Mouse (Mus musculus) olfactory bulb, adult 2 months (tissue): Measurements from ENCODE around the gene Sdr39u1. TPM values are rescaled to one million over a fixed set of nuclear protein-coding genes. Genes with fewer than 3 reads are reported as not detected.
A peak's percentile ranks its signal among the peaks of the same experiment; 100 is the strongest.

ENCODE experiments used
- H3K27ac ChIP-seq: fragments of 200-500 bp; 2 replicates; pipeline ENCODE4 v1.5.1; 2012; ENCODE audit warnings: low read depth, low read length; ENCODE audit not compliant: insufficient read depth
- H3K4me1 ChIP-seq: fragments of 200-500 bp; 2 replicates; pipeline ENCODE4 v1.6.1; 2012; ENCODE audit warnings: low read length; ENCODE audit not compliant: control insufficient read depth, insufficient read depth
- H3K4me3 ChIP-seq: fragments of 200-500 bp; 2 replicates; pipeline ENCODE4 v1.5.1; 2012; ENCODE audit warnings: mild to moderate bottlenecking, low read depth, low read length, moderate library complexity; ENCODE audit not compliant: insufficient read depth
- CTCF ChIP-seq: fragments of 200-500 bp; IDR thresholded peaks from 2 replicates; pipeline ENCODE4 v1.5.1; 2012; ENCODE audit warnings: low read depth, mild to moderate bottlenecking, low read length, moderate library complexity; ENCODE audit not compliant: insufficient read depth
- POLR2A ChIP-seq: fragments of 200-500 bp; IDR thresholded peaks from 2 replicates; pipeline ENCODE4 v1.6.1; 2012; ENCODE audit warnings: mild to moderate bottlenecking, low read depth, low read length, moderate library complexity; ENCODE audit not compliant: insufficient read depth
- WGBS: fragments of 180-500 bp; shearing (Covaris S2); methylation state at CpG from one replicate; pipeline ENCODE4 v1.1.7; 2018; 5-methylcytosine and 5-hydroxymethylcytosine counted together
- polyA plus RNA-seq: library from polyadenylated mRNA; stranded (reverse); fragments of >200 nt; gene quantifications from 2 replicates; pipeline ENCODE4 v1.2.4, GENCODE M21; 2012; ENCODE audit warnings: low replicate concordance; ENCODE audit not compliant: missing spikeins, insufficient read depth, insufficient read length

Sdr39u1 gene
- polyA plus RNA-seq, 1 experiment = not detected

- TF ChIP-seq CTCF = no peak
- TF ChIP-seq POLR2A = no peak
- H3K4me1 ChIP-seq = no peaks in the 10 kb centered on the region
- WGBS = 91% methylated on average over 7 of the region's 7 CpGs
- no peak overlapping the region for H3K27ac ChIP-seq
- H3K4me3 ChIP-seq = no peak overlapping the region
Observed at GRCm38 (mm10) chr14:55922475-55923232, 22.6 kb upstream of the Sdr39u1 start.

DNA sequence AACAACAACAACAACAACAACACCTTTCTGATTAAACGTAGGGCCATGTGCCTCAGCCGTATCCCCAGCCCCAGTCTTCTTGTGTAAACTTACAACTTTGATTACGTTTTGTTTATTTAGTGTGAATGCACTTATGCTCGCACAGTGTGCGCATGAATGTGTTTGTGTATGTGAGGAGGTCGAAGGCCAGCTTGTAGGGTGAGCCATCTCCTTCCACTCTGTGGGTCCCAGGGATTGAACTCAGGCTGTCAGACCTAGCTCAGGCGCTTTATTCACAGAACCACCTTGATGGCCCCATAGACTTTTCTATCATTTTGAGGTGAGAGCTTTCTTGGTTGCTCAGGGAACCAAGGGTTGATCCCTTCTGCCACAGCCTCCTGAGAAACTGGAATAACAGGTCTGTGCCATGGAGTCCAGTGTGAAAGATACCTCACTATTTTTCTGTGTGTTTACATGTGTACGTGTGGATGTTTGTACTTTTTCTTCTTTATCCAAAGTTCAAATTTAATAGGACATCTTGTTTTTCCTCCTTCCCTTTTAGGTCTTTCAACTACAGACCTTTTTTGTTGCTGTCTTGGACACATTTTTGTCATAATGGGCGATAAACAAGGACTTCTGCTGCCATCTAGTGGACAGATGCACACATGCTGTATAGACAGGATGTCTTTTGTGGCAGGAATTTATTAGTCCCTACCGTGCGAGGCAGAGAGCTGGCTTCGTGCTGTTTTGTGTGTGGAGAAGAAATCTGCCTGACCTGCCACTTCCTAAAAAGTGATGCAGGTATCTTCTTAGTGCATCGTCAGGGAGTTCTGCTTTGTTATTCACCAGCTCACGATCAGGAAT lies 18.4 kb upstream of the Sdr39u1 start:
- Histone ChIP-seq H3K4me3 (no peak overlapping the region), H3K4me1 (no peaks in the 10 kb centered on the region), H3K27ac (no peak overlapping the region)
- TF ChIP-seq CTCF (no peak), POLR2A (no peak)
- WGBS = 43% methylated on average over 14 of the region's 14 CpGs

DNA sequence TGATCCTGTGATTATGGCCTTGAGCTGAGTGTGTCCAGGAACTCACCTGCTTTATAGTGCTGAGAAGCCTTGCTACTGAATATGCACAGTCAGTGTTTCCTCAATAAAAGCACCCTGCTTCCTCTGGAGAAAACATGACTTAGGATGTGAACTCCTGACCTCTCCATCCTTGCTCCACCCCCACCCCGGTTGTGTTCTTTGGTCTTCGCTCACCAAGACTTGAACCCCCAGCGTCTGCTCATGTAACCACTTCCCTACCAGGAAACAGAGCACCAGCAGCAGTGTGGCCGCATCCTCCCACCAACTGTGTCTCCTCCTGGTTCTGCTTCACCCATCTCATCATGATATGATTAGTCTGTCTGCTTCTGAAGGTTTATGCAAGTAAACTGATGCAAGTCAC lies 13.3 kb upstream of the Sdr39u1 start:
- TF ChIP-seq CTCF = no peak
- TF ChIP-seq POLR2A = no peak
- WGBS = 73% methylated on average over 4 of the region's 4 CpGs
- no peak overlapping the region for H3K4me3 ChIP-seq
- no peak overlapping the region for H3K27ac ChIP-seq
- no peaks in the 10 kb centered on the region for H3K4me1 ChIP-seq

- WGBS = 4% methylated on average over 1 of the region's 1 CpGs
- TF ChIP-seq POLR2A = no peak
- TF ChIP-seq CTCF = no peak
- peaks cover 4% of the 10 kb centered on the region; the same call in 1 of the 2 replicates for H3K4me1 ChIP-seq
Observed at GRCm38 (mm10) chr14:55905518-55905917, 5.4 kb upstream of the Sdr39u1 start.

GRCm38 (mm10) chr14:55900414-55900755 lies 292 bp upstream of the Sdr39u1 start:
- Histone ChIP-seq H3K4me1 (peaks cover 7% of the 10 kb centered on the region; the same call in 1 of the 2 replicates), H3K4me3 (peak overlapping the region; percentile 62), H3K27ac (peak overlapping the region; percentile 78)
- 4% methylated on average over 12 of the region's 12 CpGs for WGBS
- 0 out of 2 replicates have a peak, but pooled peaks have one; percentile 50 for TF ChIP-seq POLR2A
- TF ChIP-seq CTCF = no peak

More at GRCm38 (mm10) chr14:55905518-55905917, 5.4 kb upstream of the Sdr39u1 start:
- Histone ChIP-seq H3K27ac (no peak overlapping the region), H3K4me3 (no peak overlapping the region)

DNA sequence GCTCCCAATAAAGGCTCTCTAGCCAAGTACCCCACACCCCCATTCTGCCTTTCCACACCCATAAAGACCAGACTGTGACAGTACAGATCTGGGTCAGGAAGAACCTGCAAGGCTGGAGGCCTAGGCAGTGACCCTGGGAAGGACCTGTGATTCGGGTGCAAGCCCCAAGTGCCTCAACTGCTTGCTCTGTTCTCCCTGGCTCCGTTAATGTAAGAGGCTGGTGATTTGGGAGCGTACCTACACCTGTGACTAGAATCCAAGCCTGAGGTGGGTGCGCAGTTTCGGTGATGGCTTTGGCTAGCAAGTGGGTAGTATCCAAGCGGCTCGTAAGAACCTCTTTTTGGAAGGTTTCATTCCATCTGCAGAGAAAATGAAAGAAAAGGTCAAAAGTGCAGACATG lies 1.1 kb downstream of the Sdr39u1 start:
- TF ChIP-seq POLR2A (no peak), CTCF (no peak)
- Histone ChIP-seq H3K4me1 (peaks cover 7% of the 10 kb centered on the region; the same call in 1 of the 2 replicates), H3K4me3 (no peak overlapping the region), H3K27ac (no peak overlapping the region)
- WGBS = 93% methylated on average over 7 of the region's 7 CpGs

DNA sequence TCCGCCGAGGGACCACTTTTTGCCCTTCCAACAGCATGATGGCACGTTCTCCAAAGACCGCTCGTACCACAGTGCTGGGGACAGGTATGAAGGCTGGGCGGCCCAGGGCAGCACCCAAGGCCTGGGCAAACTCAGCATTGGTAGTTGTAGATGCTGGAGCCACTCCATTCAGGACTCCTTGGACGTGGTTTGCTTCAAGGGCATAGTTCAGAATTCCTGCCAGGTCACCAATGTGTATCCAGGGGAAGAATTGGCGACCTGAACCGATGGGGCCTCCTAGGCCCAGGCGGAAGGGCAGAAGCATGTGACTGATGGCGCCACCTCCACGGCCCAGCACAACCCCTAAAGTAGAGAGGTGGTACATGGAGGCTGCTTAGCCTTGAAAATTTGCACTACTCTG lies 2.4 kb downstream of the Sdr39u1 start:
- WGBS = 95% methylated on average over 12 of the region's 12 CpGs
- Histone ChIP-seq H3K4me3 (no peak overlapping the region), H3K4me1 (peaks cover 7% of the 10 kb centered on the region; the same call in 1 of the 2 replicates), H3K27ac (no peak overlapping the region)
- TF ChIP-seq POLR2A (no peak), CTCF (no peak)

DNA sequence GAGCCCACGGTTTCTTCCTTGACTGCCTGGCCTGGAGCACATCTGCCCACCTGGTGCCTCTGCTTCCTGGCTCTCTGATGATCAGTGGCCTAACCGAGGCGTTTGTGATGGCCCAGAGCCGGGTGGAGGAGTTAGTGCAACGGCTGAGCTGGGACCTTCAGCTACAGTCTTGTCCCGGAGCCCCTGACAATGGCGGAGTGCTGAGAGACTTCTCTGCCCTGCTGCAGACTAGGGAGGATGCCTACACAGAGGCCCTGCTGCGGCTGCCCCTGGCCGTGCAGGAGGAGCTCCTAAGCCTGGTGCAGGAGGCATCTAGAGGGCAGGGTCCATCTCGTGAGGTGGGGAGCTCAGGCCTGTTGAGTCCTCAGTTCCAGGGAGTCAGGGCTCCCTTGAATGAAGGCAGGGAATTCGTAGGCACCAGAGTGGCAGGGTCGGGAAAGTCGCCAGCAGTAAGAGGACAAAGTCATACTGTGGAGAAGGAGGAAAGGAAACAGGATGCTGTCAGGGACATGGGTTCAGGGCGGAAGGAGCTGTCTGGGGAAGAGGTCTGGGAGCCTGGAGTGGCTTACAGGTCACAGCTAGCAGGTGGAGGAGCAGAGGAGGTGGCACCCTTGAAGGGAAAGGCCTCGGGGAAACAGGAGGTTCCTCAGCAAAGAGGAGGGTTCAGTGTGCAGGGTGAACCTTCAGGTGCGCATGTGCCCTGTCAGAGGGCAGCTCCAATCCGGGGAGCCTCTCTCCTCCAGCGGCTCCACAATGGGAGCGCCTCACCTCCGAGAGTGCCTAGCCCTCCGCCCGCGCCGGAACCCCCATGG lies 13.3 kb downstream of the Sdr39u1 start:
- WGBS = 85% methylated on average over 24 of the region's 24 CpGs
- peaks cover 24% of the 10 kb centered on the region for H3K4me1 ChIP-seq
- no peak overlapping the region for H3K4me3 ChIP-seq
- H3K27ac ChIP-seq = no peak overlapping the region
- no peak for TF ChIP-seq POLR2A
- no peak for TF ChIP-seq CTCF

DNA sequence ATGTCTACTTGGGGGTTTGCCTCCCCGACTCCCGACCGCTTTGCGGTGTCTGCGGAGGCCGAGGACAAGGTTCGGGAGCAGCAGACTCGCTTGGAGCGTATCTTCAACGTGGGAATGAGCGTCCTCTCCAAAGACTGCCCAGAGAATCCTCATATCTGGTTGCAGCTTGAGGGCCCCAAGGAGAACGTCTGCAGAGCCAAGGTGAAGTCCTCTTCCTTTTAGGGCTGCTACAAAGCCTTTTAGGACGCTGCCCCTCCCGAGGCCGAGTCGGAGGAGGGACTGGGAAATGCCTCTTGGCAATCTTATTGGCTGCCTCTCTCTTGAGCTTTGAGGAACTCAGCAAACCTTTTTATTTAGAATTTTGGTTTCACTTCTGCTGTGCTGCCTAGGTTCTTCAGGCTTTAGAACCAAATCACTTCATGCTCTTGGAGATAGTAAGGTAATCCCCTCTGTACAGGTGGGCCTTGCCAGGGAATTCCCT lies 14.3 kb downstream of the Sdr39u1 start:
- Histone ChIP-seq H3K4me1 (peaks cover 24% of the 10 kb centered on the region), H3K4me3 (peak overlapping the region; percentile 62), H3K27ac (no peak overlapping the region)
- WGBS = 6% methylated on average over 16 of the region's 16 CpGs
- TF ChIP-seq CTCF = no peak
- TF ChIP-seq POLR2A = no peak
